Mouse (Mus musculus) megakaryocyte-erythroid progenitor cell, adult 5-6 weeks (primary cell): ENCODE data around the gene Phb2. TPM values are rescaled to one million over a fixed set of nuclear protein-coding genes. Genes with fewer than 3 reads are reported as not detected.

ENCODE experiments used
- ATAC-seq: replicated peaks from 2 replicates; pipeline ENCODE4 v1.8.0; 2016; ENCODE audit warnings: mild to moderate bottlenecking, inconsistent platforms; ENCODE audit not compliant: severe bottlenecking, poor library complexity, low FRiP score, low TSS enrichment
- total RNA-seq, 2 experiments: library from RNA; stranded (forward) in 1 of 2; stranded (reverse) in 1 of 2; fragments of 200-1000, 215-1000 nt in 1 of 2; fragments of >200 nt in 1 of 2; fragmentation: Nextera tagmentation in 1 of 2; gene quantifications; 2 replicates each; pipeline ENCODE4 v1.2.3; 2014 to 2017

Phb2 gene
- total RNA-seq, 2 experiments from 2014 or later, result 537 to 558 TPM

DNA sequence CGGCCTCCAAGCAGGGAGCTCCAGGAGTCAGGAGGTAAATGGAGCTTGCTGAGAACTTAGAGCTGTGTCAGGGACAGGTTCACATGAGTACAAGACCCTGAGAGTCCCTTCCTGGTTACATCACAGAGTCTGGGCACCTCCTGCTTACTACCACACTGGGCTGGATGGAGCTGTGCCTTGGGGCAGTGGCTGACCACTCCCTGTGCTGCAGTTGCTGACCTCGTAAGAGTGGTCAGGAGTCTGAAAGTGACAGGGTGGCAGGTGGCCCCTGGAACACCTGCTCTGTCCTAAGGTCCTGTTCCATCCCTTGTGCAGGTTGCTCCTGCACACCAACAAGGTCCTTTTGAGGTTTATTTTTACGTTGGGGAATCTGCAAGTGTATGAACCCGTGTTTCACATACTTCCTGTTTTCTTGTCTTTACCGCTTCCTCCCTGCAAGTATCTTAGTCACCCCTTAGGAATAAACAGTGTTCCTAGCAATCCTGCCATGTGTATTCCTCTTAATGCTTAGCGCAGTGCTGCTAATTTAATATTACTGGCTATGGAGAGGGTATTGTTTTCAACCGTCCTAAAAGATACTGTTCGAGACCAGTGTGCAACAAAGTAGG is 23.9 kb upstream of the Phb2 start:
- ATAC-seq, result no peak

DNA sequence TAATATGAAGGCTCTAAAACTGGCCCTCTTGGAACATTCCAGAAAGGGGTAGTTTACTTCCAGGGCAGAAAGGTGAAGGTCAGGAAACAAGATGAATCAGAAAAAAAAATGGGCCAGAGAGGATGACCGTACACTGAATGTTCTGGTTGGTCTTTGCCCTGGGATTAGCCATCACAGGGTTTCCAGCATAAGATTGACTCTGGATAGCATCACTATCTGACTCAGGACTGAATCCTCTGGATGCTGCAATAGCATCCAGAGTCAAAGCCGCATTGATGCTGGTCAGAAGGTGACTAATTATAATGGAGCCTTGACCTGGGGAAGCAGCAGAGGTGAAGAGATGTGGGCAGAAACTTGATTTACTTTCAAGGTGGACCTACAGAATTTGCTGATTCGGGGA is 23.1 kb upstream of the Phb2 start:
- no peak for ATAC-seq

- no peak for ATAC-seq
Measured at GRCm38 (mm10) chr6:124690517-124690916, 21.6 kb upstream of the Phb2 start.

GRCm38 (mm10) chr6:124693243-124693981 is 18.7 kb upstream of the Phb2 start:
- ATAC-seq, result peak; percentile 35

DNA sequence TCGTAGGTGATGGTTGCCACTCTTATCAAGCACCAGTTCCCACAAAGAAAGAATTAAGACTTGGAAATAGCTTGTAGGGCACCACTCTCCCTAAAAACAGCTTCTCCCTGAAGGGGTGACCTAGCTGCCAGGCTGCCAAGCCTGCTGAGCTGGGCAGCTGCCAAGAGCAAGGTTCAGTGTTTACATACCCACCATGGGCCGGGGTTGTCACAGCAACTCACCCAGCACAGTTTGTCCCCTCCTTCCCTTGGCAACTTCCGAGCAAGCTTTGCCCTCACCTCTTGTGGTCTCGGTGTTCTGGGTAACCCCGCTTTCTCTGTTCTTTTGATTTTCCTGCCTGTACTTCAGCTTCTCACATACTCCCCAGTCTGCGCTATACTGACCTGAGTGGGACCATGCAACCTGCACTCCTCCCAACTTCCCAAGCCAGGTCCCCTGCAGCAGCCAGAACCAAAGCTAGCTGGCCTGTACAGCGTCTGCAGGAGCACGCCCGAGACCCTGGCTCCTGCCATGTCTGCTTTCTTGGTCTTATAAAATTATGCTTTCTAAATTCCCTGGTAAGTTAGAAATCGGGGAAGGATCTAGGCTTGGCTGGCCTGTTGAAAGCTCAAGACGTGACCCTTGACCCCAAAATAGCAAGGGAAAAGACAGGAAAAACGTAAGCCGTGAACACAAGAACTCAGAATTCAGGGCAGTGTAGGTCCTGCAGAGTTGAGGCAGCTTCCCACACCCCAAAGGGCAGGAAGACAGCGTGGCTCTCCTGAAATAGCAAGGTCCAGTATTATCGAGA is 17.8 kb upstream of the Phb2 start:
- ATAC-seq, result peak; percentile 77

DNA sequence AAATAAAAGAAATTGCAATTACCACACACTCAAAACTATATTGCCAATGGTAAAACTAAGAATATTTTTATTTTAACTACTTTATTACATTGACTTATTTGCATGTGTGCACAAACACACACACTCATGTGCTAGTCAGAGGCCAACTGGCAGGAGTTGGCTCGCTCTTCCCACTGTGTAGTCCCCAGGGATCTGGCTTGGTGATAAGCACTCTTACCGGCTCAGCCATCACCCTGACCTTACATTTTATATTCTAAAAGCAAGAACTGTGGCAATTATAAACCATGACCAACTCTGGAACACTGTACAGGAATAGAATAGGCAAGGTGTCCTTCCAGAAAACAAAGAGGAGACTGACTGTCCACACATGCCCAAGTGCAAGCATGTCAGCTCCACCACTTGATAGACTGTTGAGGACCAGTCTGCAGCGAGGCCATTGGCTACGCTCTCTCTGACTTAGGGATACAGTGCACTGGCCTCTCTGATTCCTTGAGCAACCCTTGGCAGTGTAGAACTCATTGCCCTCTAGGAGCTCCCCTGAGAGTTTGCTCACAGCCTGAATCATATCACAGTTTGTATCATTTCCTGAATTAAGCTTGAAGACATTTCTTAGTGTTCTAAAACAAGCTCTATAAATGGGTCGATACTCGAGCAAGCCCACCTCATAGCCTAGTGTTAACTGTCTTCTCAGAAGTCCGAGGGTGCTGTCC is 15.5 kb upstream of the Phb2 start:
- ATAC-seq, result no peak

DNA sequence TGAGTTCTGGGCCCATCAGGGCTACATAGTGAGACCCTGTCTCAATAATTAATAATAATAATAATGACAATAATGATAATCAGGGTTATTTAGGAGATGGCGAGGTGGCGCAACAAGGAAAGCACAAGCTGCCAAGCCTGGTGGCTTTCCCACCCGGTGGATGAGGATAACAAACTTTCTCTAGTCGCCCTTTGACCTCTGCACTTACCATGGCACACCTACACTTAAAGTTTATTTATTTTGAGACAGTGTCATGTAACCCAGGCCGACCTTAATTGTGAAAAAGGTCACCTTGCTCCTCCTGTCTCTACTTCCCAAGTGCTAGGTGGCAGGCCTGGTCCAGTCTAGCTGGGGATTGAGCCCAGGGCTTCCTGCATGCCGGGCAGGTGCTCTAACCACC is 13.4 kb upstream of the Phb2 start:
- ATAC-seq, result no peak

DNA sequence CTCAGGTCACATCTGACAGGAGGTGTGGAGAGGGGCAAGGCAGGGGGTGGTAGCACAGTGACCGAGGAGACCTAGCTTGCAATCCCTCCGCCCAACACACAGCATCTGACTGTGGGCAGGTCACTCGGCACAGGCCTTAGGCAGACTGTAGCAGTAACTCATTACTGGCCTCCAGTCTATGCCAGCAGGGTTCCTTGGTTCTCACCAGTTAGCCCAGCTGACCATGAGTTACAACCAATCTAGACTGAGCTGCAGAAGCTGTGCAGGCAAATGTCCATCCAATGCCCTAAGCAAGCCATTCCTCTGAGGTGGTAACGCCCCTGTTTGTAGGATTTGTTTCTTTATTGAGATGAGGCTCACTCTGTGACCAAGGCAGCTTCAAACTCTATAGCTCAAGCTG is 12.8 kb upstream of the Phb2 start:
- ATAC-seq, result no peak

DNA sequence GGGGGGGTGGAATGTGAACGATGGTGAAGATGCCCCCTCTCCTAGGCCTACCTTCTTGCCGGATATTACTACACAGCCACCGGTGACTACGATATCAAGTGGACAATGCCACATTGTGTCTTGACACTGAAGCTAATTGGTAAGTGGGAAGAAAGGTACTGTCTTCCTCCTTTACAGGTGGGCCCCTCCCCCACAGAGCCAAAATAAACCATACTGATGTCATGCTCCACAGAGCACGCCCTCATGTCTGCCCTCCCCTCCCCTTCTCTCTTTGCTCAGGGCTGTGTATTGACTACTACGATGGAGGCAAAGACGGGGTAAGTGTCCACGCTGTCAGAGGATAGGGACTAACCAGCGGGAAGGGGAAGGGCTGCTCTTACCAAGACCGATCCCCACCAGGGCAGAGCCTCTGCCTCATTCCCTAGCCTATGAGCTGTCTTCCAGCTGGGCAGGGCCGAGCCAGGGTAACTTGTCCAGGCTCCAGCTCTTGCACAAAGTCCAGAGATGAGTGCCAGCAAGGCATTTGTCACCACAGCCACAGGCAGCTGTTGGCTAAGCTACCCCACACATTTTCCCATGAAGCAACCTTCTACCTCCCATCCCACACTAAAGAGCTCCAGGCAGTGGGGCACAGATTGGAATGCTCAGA is 12.1 kb upstream of the Phb2 start:
- no peak for ATAC-seq

DNA sequence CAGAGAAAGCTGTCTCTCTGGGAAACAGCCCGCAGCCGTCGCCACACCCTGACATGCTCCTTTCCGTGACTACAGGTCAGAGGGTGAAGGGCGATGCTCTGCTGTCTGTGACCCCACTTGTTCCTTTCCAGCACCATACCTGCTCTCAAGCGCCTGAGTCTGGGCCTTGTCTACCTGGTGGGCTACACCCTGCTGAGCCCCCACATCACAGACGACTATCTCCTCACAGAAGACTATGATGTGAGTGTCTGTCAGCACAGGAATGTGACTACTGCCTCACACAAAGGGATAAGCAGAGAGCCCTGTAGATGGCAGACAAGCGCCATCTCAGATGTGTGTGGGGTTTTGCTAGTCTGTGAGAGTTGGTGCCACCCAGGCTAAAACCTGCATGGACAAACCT is 10.8 kb upstream of the Phb2 start:
- no peak for ATAC-seq

- 0 out of 2 replicates have a peak, but pooled peaks have one; percentile 12 for ATAC-seq
Measured at GRCm38 (mm10) chr6:124702102-124702783, 9.9 kb upstream of the Phb2 start.

DNA sequence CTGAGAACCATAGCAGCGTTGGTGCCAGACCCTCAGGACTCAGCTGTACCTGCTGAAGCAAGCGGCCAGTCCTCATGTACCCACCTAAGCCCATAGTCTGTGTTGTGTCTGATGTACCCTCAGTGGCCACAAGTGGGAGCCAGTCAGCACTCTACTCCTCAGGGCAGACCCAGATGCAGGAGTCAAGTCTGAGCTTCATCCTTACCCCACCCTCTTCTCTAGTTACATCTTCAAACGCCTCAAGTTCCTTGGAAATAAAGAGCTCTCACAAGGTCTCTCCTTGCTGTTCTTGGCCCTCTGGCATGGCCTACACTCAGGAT is 9.4 kb upstream of the Phb2 start:
- peak; percentile 84 for ATAC-seq

GRCm38 (mm10) chr6:124703789-124704188 is 8.3 kb upstream of the Phb2 start:
- no peak for ATAC-seq

DNA sequence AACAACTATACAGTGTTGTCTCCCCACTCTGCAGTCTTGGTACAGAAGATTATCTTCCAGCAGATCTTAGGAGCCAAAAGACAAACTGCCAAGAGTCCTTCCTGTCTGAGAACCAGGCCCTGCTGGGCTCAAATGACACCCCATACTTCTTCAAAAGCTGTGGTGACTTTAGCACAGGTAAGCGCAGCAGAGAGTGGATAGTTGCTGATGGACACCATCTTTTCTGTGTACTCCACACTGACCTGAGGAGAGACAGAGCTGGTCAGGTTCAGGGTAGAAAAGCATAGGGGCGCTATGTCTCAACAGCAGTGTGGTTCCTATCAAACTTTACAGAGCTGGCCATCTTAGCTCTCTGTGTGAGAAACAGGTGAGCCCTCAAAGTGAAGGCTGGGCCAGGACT is 7.7 kb upstream of the Phb2 start:
- ATAC-seq, result no peak

DNA sequence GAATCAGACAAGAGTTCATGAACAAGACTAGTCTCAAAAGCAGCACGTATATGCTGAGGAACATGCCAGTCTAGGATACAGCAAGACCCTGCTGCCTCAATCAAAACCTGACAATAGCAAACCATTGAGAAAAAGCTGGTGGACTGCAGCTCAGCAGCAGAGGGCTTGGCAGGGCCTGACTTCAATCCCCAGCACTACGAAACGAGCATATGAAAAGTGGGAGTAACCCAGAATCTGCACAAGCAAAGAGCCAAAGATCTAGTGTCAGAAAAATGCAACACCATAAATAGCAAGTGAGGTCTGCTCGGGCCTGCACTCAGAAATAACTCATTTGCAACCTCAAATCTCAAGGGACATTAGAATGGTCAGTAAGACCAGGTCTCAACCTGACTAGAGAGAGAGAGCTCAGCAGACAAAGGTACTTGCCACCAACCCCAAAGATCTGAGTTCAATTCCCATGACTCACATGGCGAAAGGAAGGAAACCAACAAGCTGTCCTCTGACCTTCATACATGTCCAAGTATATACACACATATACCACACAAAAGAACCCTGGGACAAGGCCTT is 6.0 kb upstream of the Phb2 start:
- no peak for ATAC-seq

DNA sequence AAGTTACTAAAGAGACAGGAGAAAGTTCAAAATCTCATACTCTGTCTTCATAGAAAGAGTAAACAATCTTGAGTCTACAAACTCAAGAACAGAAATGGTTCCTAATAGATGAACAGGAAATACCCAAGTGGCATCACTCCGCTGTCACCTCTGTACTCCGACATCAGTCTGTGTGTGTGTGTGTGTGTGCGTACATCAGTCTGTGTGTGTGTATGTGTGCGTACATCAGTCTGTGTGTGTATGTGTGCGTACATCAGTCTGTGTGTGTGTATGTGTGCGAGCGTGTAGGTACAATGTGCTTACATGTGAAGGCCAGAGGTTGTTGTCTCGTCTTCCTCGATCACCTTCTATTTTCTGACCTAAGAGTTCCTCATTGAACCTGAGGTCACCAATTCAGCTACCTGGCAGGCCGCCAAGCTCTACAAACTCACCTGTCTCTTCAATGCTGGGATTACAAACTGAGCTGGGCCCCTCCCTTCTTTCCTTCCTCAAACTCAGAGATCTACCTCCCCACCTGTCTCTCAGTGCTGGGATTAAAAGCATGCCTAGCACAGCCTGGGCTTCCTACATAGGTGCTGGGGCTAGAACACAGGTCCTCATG is 3.7 kb upstream of the Phb2 start:
- ATAC-seq, result no peak

DNA sequence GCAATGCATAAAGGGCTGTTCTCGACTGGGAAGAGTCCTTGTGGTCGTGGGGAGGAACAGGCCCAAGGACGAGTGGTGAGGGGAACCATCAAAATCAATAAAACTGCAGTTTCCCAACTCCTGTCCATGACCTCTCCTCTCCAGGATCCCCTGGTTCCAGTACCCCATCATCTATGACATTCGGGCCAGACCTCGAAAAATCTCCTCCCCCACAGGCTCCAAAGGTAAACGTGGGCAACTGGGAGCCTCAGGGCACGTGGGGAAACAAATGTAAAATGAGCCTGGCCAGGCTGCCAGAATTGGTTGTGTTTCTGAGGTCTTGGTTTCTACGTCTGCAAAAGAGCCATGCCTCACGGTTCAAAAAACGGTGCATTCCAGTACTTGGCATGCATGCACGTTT is 782 bp downstream of the Phb2 start:
- no peak for ATAC-seq

DNA sequence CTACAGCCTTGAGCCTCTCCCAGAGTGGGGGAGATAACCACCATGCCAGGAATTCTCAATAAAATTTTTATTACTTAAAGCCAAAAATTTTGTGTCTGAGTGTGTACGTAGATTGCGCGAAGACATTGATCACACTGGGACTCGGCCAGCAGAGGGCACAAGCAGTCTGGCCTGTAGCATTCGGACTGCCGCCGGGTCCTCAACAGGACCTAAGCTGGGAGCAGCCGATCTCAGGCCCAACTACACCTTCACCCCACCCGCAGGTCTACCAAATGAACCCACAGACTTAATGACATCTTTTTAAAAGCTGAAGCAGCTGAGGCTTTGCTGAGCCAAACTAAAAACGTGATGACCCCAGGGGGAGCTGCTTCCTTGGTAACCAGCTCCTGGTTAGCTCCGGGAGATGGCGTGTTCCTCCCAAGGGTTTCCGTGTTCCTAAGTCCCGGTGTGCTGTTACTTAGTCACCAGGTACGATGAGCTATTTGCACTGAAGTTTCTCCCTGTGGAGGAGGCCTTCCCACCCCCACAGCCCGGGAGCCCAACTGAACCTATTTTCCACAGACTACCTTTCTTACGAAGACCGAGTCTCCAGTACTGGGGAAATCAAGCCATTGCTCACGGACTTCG is 4.8 kb downstream of the Phb2 start:
- no peak for ATAC-seq
